Mouse (Mus musculus): ENCODE results near the gene Gemin4. TPM values are rescaled to one million over a fixed set of nuclear protein-coding genes. Genes with fewer than 3 reads are reported as not detected.

The Gemin4 gene
- 6.2 to 9.9 TPM (median 7.1 TPM) in 4 replicates for total RNA-seq (2023)

GRCm38 (mm10) chr11:76217390-76217800 is at the start of gene Gemin4, which contains the start of gene Dbil5:
Gemin4 (minus strand) TSS chr11:76217664.
Dbil5 (plus strand) TSS chr11:76217608.

DNA sequence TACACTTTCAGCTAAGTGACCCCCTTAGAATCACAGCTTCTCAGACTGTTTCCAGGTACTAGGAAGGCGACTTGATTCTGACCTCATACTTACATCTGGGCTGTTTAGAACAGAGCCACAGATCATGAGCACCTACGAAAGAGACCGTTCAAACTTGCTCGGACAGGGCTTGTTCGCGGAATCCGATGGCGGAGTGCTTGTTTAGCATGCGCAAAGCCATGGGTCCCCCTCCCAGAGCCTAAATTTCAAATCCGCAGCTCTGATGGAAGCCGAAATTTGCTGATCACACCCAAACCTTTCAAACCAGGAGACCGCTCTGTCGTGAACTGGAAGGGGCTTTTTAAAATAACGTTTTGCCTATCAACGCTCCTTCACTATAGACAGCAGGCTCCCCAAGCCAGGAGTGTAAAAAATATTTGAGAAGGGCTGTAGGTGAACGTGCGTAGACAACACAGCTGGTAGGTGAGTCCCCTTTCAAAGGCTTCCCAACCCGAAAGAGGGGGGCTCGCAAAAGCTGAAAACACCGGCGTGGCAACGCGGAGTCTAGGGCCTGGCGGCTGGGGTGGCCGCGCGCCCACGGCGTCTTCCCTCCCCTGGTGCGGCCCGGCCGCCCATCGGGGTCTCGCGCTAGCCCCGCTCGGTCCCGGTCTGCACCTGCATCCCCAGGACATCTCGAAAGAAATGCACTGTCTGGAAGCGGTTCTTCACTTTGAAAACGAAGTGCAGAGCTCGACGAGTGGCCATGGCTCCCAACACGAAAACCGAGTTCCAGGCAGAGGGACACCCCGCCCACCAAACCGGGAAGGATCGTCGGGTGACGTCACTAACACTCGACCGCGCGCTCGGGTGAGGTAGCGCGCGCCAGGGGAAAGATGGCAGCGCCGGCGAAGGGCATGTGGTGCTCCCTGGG is 25.7 kb upstream of the Gemin4 start, which contains the start of the genes Mrm3 and Glod4:
TSS of gene Mrm3 (plus strand) at position 815 of the 910 bp plus-strand sequence.
TSS of gene Glod4 (minus strand) at position 825 of the 910 bp plus-strand sequence.

DNA sequence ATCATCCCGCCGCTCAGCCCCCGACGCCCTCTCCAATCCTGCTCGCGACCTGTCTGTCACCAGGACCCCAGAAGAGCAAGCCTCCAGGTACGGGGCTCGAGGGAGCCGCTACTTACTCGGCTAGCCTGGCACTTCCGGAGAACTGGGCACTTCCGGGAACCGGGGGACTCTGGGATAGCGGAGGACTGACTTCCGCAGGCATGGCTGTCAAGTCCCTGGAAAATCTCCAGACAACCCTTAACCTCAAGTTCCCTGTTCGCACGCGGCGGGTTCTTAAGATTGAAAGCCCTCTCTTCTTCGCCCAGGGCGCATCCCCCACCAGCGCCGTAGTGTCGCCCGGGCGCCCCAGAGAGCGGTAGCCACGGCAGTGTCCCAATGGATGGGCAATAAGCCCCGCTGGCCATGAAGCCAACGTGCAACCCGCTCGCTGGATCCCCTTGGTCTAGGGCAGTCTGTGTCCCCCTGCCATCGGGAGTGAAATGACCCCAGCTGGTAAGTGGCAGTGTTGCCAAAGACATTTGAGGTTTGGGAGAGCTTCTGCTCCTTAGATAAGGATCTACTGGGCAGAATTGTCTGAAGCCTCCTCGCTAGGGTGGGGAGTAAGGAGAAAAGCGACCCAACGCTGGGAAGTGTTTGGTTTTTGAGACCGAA is 37.8 kb downstream of the Gemin4 start, which contains the start of the genes Vps53 and Fam57a:
TSS of gene Vps53 (minus strand) at position 153 of the 651 bp plus-strand sequence.
TSS of gene Fam57a (plus strand) at position 177 of the 651 bp plus-strand sequence.

Other genes starting within 250 kb of the Gemin4 start
- 4.5 to 7.4 TPM (median 5.8 TPM) in 4 replicates for gene 1700016K19Rik, start 217.8 kb downstream of the Gemin4 start, total RNA-seq (2023)
- gene Rflnb, start 189.9 kb downstream of the Gemin4 start, total RNA-seq (2023), result 30.0 to 33.2 TPM (median 31.2 TPM) in 4 replicates
- gene Vps53, start 38.0 kb downstream of the Gemin4 start, total RNA-seq (2023), result 44.3 to 48.5 TPM (median 47.6 TPM) in 4 replicates
- gene Fam57a, start 38.0 kb downstream of the Gemin4 start, total RNA-seq (2023), result 1.9 to 5.1 TPM (median 2.5 TPM) in 4 replicates
- gene Dbil5, start 56 bp downstream of the Gemin4 start, total RNA-seq (2023), result 2.6 TPM in 1 of 4 replicates, not detected in the others
- 12.4 to 14.3 TPM (median 13.8 TPM) in 4 replicates for gene Mrm3, start 26.1 kb upstream of the Gemin4 start, total RNA-seq (2023)
- gene Glod4, start 26.1 kb upstream of the Gemin4 start, total RNA-seq (2023), result 25.7 to 33.2 TPM (median 29.8 TPM) in 4 replicates
- gene Nxn, start 181.5 kb upstream of the Gemin4 start, total RNA-seq (2023), result 4.0 to 5.4 TPM (median 5.0 TPM) in 4 replicates
- gene Timm22, start 189.3 kb upstream of the Gemin4 start, total RNA-seq (2023), result 14.1 to 25.9 TPM (median 22.0 TPM) in 4 replicates